Mouse (Mus musculus) hindbrain, embryonic 11.5 days (tissue): ENCODE results near the gene Kcnq4. TPM values are rescaled to one million over a fixed set of nuclear protein-coding genes. Genes with fewer than 3 reads are reported as not detected.

Experiments
- ATAC-seq: fragments of 200-750 bp; cut with Nextera tagmentation; 2 replicates; pipeline ENCODE4 v1.8.0; 2017; ENCODE audit warnings: mild to moderate bottlenecking, moderate TSS enrichment, moderate library complexity; ENCODE audit not compliant: low FRiP score
- DNase-seq: peaks from one replicate; pipeline ENCODE4 v3.0.0-alpha.2; 2015; ENCODE audit warnings: low spot score
- H3K27ac ChIP-seq: fragments of 300-500 bp; sonication (generic); 2 replicates; pipeline ENCODE4 v1.5.1; 2014; ENCODE audit warnings: mild to moderate bottlenecking, low read depth, low read length
- H3K27me3 ChIP-seq: fragments of 300-500 bp; sonication (generic); 2 replicates; pipeline ENCODE4 v1.6.1; 2014; ENCODE audit warnings: mild to moderate bottlenecking, low read length, moderate library complexity, mixed read lengths; ENCODE audit not compliant: control insufficient read depth, insufficient read depth
- H3K36me3 ChIP-seq: fragments of 300-500 bp; sonication (generic); 2 replicates; pipeline ENCODE4 v1.6.1; 2014; ENCODE audit warnings: mild to moderate bottlenecking, low read length, moderate library complexity, mixed read lengths; ENCODE audit not compliant: control insufficient read depth, insufficient read depth
- H3K4me1 ChIP-seq: fragments of 300-500 bp; sonication (generic); replicated peaks from 2 replicates; pipeline ENCODE4 v1.6.1; 2014; ENCODE audit warnings: low read length, mixed read lengths; ENCODE audit not compliant: control insufficient read depth, insufficient read depth
- H3K4me2 ChIP-seq: fragments of 300-500 bp; sonication (generic); replicated peaks from 2 replicates; pipeline ENCODE4 v1.6.1; 2014; ENCODE audit warnings: mild to moderate bottlenecking, low read depth, low read length
- H3K4me3 ChIP-seq: fragments of 300-500 bp; sonication (generic); 2 replicates; pipeline ENCODE4 v1.5.1; 2014; ENCODE audit warnings: low read depth, low read length
- H3K9ac ChIP-seq: fragments of 300-500 bp; sonication (generic); 2 replicates; pipeline ENCODE4 v1.6.1; 2014; ENCODE audit warnings: low read depth, low read length
- H3K9me3 ChIP-seq: fragments of 300-500 bp; sonication (generic); 2 replicates; pipeline ENCODE4 v1.6.1; 2016; ENCODE audit warnings: low read length; ENCODE audit not compliant: control insufficient read depth
- WGBS: fragments of 180-500 bp; shearing (Covaris S2); extraction: QIAGEN DNeasy Blood & Tissue Kit; methylation state at CpG from one replicate; pipeline ENCODE4 v1.1.7; 2014; 5-methylcytosine and 5-hydroxymethylcytosine counted together
- polyA plus RNA-seq: library from polyadenylated mRNA; unstranded; fragments of >200 nt; fragmentation: Nextera tagmentation; extraction: Ambion mirVana; gene quantifications from 2 replicates; pipeline ENCODE4 v1.2.1, GENCODE M21; 2014

Kcnq4 gene
- polyA plus RNA-seq, 1 experiment from 2014 or later: 2.4 TPM

GRCm38 (mm10) chr4:120747243-120747792 is 1.1 kb downstream of the Kcnq4 start:
- no peaks in the 10 kb centered on the region for H3K9me3 ChIP-seq
- peaks cover 2% of the 10 kb centered on the region; the same call in 1 of the 2 replicates for H3K4me1 ChIP-seq
- no peaks in the 10 kb centered on the region for H3K36me3 ChIP-seq
- H3K4me3 ChIP-seq: peak overlapping the region; percentile 46
- peak overlapping the region; percentile 65 for H3K9ac ChIP-seq
- ATAC-seq: peak; percentile 63
- DNase-seq: peak; percentile 50
- H3K27ac ChIP-seq: no peak overlapping the region
- H3K4me2 ChIP-seq: peak overlapping the region; percentile 100
- under 1% methylated on average over 56 of the region's 75 CpGs for WGBS
- H3K27me3 ChIP-seq: peaks cover 33% of the 10 kb centered on the region

- Histone ChIP-seq H3K36me3 (no peaks in the 10 kb centered on the region), H3K9ac (peak overlapping the region; percentile 65), H3K9me3 (no peaks in the 10 kb centered on the region), H3K4me3 (peak overlapping the region; percentile 46), H3K4me2 (peak overlapping the region; percentile 100), H3K27ac (no peak overlapping the region; the same call in 1 of the 2 replicates), H3K27me3 (peaks cover 30% of the 10 kb centered on the region), H3K4me1 (peaks cover 2% of the 10 kb centered on the region; the same call in 1 of the 2 replicates)
- WGBS: 2% methylated on average over 31 of the region's 53 CpGs
- ATAC-seq (peak; percentile 45), DNase-seq (peak; percentile 59)
These were observed 1.8 kb downstream of the Kcnq4 start for GRCm38 (mm10) chr4:120746552-120747150.

- Histone ChIP-seq H3K9ac (peak overlapping the region; percentile 65; the same call in 1 of the 2 replicates), H3K27me3 (peaks cover 30% of the 10 kb centered on the region), H3K27ac (no peak overlapping the region; the same call in 1 of the 2 replicates), H3K36me3 (no peaks in the 10 kb centered on the region), H3K9me3 (no peaks in the 10 kb centered on the region), H3K4me1 (peaks cover 2% of the 10 kb centered on the region; the same call in 1 of the 2 replicates), H3K4me2 (peak overlapping the region; percentile 100), H3K4me3 (peak overlapping the region; percentile 46)
- ATAC-seq: 0 out of 2 replicates have a peak, but pooled peaks have one; percentile 13
- WGBS: 12% methylated on average over 10 of the region's 10 CpGs
- DNase-seq: peak; percentile 48
These were observed 2.5 kb downstream of the Kcnq4 start for GRCm38 (mm10) chr4:120745731-120746551.

- WGBS: 63% methylated on average over 3 of the region's 3 CpGs
- H3K9me3 ChIP-seq: no peaks in the 10 kb centered on the region
- DNase-seq (no peak), ATAC-seq (no peak)
- peaks cover 17% of the 10 kb centered on the region for H3K27me3 ChIP-seq
- no peak overlapping the region for H3K4me3 ChIP-seq
- no peak overlapping the region for H3K27ac ChIP-seq
- H3K9ac ChIP-seq: no peak overlapping the region
- no peaks in the 10 kb centered on the region for H3K36me3 ChIP-seq
- H3K4me1 ChIP-seq: peaks cover 2% of the 10 kb centered on the region; the same call in 1 of the 2 replicates
- no peak overlapping the region for H3K4me2 ChIP-seq
These were observed 4.8 kb downstream of the Kcnq4 start for GRCm38 (mm10) chr4:120743636-120744035.

- Histone ChIP-seq H3K36me3 (no peaks in the 10 kb centered on the region), H3K9ac (no peak overlapping the region), H3K27me3 (no peaks in the 10 kb centered on the region), H3K4me1 (no peaks in the 10 kb centered on the region), H3K27ac (no peak overlapping the region), H3K9me3 (no peaks in the 10 kb centered on the region), H3K4me3 (no peak overlapping the region), H3K4me2 (no peak overlapping the region)
- ATAC-seq: no peak
- WGBS: 71% methylated on average over 6 of the region's 6 CpGs
- DNase-seq: no peak
These were observed 7.1 kb downstream of the Kcnq4 start for GRCm38 (mm10) chr4:120741303-120741702.

GRCm38 (mm10) chr4:120734012-120734622 is 14.3 kb downstream of the Kcnq4 start:
- no peak overlapping the region for H3K4me3 ChIP-seq
- no peak for ATAC-seq
- H3K27me3 ChIP-seq: peaks cover 10% of the 10 kb centered on the region
- 84% methylated on average over 5 of the region's 5 CpGs for WGBS
- H3K36me3 ChIP-seq: no peaks in the 10 kb centered on the region
- no peaks in the 10 kb centered on the region; the same call in none of the 2 replicates for H3K4me1 ChIP-seq
- H3K9me3 ChIP-seq: no peaks in the 10 kb centered on the region
- H3K27ac ChIP-seq: no peak overlapping the region
- H3K4me2 ChIP-seq: no peak overlapping the region
- no peak for DNase-seq
- no peak overlapping the region for H3K9ac ChIP-seq

- no peak overlapping the region for H3K4me3 ChIP-seq
- no peak overlapping the region for H3K4me2 ChIP-seq
- WGBS: 91% methylated on average over 6 of the region's 6 CpGs
- no peak overlapping the region for H3K27ac ChIP-seq
- no peak overlapping the region for H3K9ac ChIP-seq
- ATAC-seq (no peak), DNase-seq (no peak)
- H3K36me3 ChIP-seq: no peaks in the 10 kb centered on the region
- no peaks in the 10 kb centered on the region; the same call in none of the 2 replicates for H3K4me1 ChIP-seq
- no peaks in the 10 kb centered on the region for H3K9me3 ChIP-seq
- peaks cover 10% of the 10 kb centered on the region for H3K27me3 ChIP-seq
These were observed 15.7 kb downstream of the Kcnq4 start for GRCm38 (mm10) chr4:120732737-120733136.

- 1% methylated on average over 40 of the region's 40 CpGs for WGBS
These were observed 17.3 kb downstream of the Kcnq4 start for GRCm38 (mm10) chr4:120731030-120731644.

More at GRCm38 (mm10) chr4:120731030-120731644, 17.3 kb downstream of the Kcnq4 start:
- peak overlapping the region; percentile 48 for H3K4me3 ChIP-seq
- H3K9me3 ChIP-seq: no peaks in the 10 kb centered on the region
- H3K27me3 ChIP-seq: peaks cover 10% of the 10 kb centered on the region
- peak overlapping the region; percentile 42 for H3K9ac ChIP-seq
- H3K4me1 ChIP-seq: no peaks in the 10 kb centered on the region; the same call in none of the 2 replicates
- H3K27ac ChIP-seq: no peak overlapping the region
- DNase-seq: peak; percentile 83
- peak overlapping the region; percentile 89 for H3K4me2 ChIP-seq
- H3K36me3 ChIP-seq: no peaks in the 10 kb centered on the region
- ATAC-seq: peak; percentile 81
